Mouse (Mus musculus) neural tube, embryonic 13.5 days (tissue): Measurements from ENCODE around the gene Gm20388. TPM values are rescaled to one million over a fixed set of nuclear protein-coding genes. Genes with fewer than 3 reads are reported as not detected.

ENCODE experiments used
- ATAC-seq: fragments of 200-750 bp; cut with Nextera tagmentation; 2 replicates; pipeline ENCODE4 v1.8.0; 2017; ENCODE audit warnings: low read depth, mild to moderate bottlenecking, moderate TSS enrichment, moderate library complexity
- H3K27ac ChIP-seq: fragments of 300-500 bp; sonication (generic); replicated peaks from 2 replicates; pipeline ENCODE4 v1.5.1; 2015; ENCODE audit warnings: moderate library complexity, mild to moderate bottlenecking, inconsistent platforms
- H3K27me3 ChIP-seq: fragments of 300-500 bp; sonication (generic); 2 replicates; pipeline ENCODE4 v1.6.1; 2015; ENCODE audit warnings: mild to moderate bottlenecking, inconsistent platforms
- H3K36me3 ChIP-seq: fragments of 300-500 bp; sonication (generic); 2 replicates; pipeline ENCODE4 v1.6.1; 2015; ENCODE audit warnings: mild to moderate bottlenecking, inconsistent platforms
- H3K4me1 ChIP-seq: fragments of 300-500 bp; sonication (generic); replicated peaks from 2 replicates; pipeline ENCODE4 v1.6.1; 2015; ENCODE audit warnings: inconsistent platforms
- H3K4me2 ChIP-seq: fragments of 300-500 bp; sonication (generic); 2 replicates; pipeline ENCODE4 v1.6.1; 2015; ENCODE audit warnings: inconsistent platforms, mild to moderate bottlenecking, moderate library complexity
- H3K4me3 ChIP-seq: fragments of 300-500 bp; sonication (generic); 2 replicates; pipeline ENCODE4 v1.5.1; 2015; ENCODE audit warnings: mild to moderate bottlenecking, inconsistent platforms
- H3K9ac ChIP-seq: fragments of 300-500 bp; sonication (generic); 2 replicates; pipeline ENCODE4 v1.6.1; 2015; ENCODE audit warnings: moderate library complexity, mild to moderate bottlenecking, inconsistent platforms
- H3K9me3 ChIP-seq: fragments of 300-500 bp; sonication (generic); 2 replicates; pipeline ENCODE4 v1.6.1; 2016; ENCODE audit warnings: inconsistent platforms
- WGBS: fragments of 180-500 bp; shearing (Covaris S2); methylation state at CpG from one replicate; pipeline ENCODE4 v1.1.7; 2015; 5-methylcytosine and 5-hydroxymethylcytosine counted together
- polyA plus RNA-seq: library from polyadenylated mRNA; unstranded; fragments of >200 nt; fragmentation: Nextera tagmentation; extraction: Ambion mirVana; gene quantifications from 2 replicates; pipeline ENCODE4 v1.2.1, GENCODE M21; 2015

Gene Gm20388
- polyA plus RNA-seq, 1 experiment from 2014 or later, result 0.27 TPM

- 0 out of 2 replicates have a peak, but pooled peaks cover 4% of the 10 kb centered on the region for H3K36me3 ChIP-seq
- no peak for ATAC-seq
- H3K4me1 ChIP-seq, result 0 out of 2 replicates have a peak, but pooled peaks cover 10% of the 10 kb centered on the region
- H3K4me2 ChIP-seq, result no peak overlapping the region
- no peaks in the 10 kb centered on the region for H3K27me3 ChIP-seq
- H3K4me3 ChIP-seq, result no peak overlapping the region
- H3K9ac ChIP-seq, result no peak overlapping the region
- no peaks in the 10 kb centered on the region for H3K9me3 ChIP-seq
- WGBS, result 87% methylated on average over 10 of the region's 10 CpGs
- no peak overlapping the region for H3K27ac ChIP-seq
These were observed 1830.1 kb downstream of the Gm20388 start for GRCm38 (mm10) chr8:121740721-121741120.

- 78% methylated on average over 9 of the region's 9 CpGs for WGBS
- H3K4me2 ChIP-seq, result no peak overlapping the region
- H3K4me1 ChIP-seq, result no peaks in the 10 kb centered on the region
- H3K27ac ChIP-seq, result no peak overlapping the region
- ATAC-seq, result no peak
- no peak overlapping the region for H3K4me3 ChIP-seq
- no peak overlapping the region for H3K9ac ChIP-seq
- H3K9me3 ChIP-seq, result no peaks in the 10 kb centered on the region
- peaks cover 11% of the 10 kb centered on the region; the same call in 1 of the 2 replicates for H3K27me3 ChIP-seq
- H3K36me3 ChIP-seq, result peaks cover 18% of the 10 kb centered on the region; the same call in 1 of the 2 replicates
These were observed 1838.9 kb downstream of the Gm20388 start for GRCm38 (mm10) chr8:121749501-121749900.

GRCm38 (mm10) chr8:121750512-121750911 lies 1839.9 kb downstream of the Gm20388 start:
- Histone ChIP-seq H3K27ac (no peak overlapping the region), H3K9me3 (no peaks in the 10 kb centered on the region), H3K4me3 (no peak overlapping the region), H3K9ac (no peak overlapping the region), H3K27me3 (peaks cover 11% of the 10 kb centered on the region; the same call in 1 of the 2 replicates), H3K4me1 (no peaks in the 10 kb centered on the region), H3K36me3 (peaks cover 18% of the 10 kb centered on the region; the same call in 1 of the 2 replicates), H3K4me2 (no peak overlapping the region)
- ATAC-seq, result no peak
- 33% methylated on average over 3 of the region's 3 CpGs for WGBS

GRCm38 (mm10) chr8:121751407-121751806 lies 1840.8 kb downstream of the Gm20388 start:
- Histone ChIP-seq H3K9ac (no peak overlapping the region), H3K27ac (no peak overlapping the region), H3K9me3 (no peaks in the 10 kb centered on the region), H3K4me1 (no peaks in the 10 kb centered on the region), H3K4me3 (no peak overlapping the region), H3K27me3 (peaks cover 11% of the 10 kb centered on the region; the same call in 1 of the 2 replicates), H3K36me3 (peaks cover 18% of the 10 kb centered on the region; the same call in 1 of the 2 replicates), H3K4me2 (no peak overlapping the region)
- WGBS, result 24% methylated on average over 3 of the region's 3 CpGs
- no peak for ATAC-seq

- H3K4me1 ChIP-seq, result peaks cover 14% of the 10 kb centered on the region
- H3K27ac ChIP-seq, result no peak overlapping the region
- no peak overlapping the region for H3K4me2 ChIP-seq
- no peak for ATAC-seq
- no peak overlapping the region for H3K9ac ChIP-seq
- no peaks in the 10 kb centered on the region for H3K9me3 ChIP-seq
- H3K27me3 ChIP-seq, result no peaks in the 10 kb centered on the region
- 77% methylated on average over 12 of the region's 12 CpGs for WGBS
- no peak overlapping the region for H3K4me3 ChIP-seq
- H3K36me3 ChIP-seq, result 0 out of 2 replicates have a peak, but pooled peaks cover 13% of the 10 kb centered on the region
These were observed 1847.8 kb downstream of the Gm20388 start for GRCm38 (mm10) chr8:121758470-121758869.

- WGBS, result 82% methylated on average over 7 of the region's 7 CpGs
- H3K36me3 ChIP-seq, result 0 out of 2 replicates have a peak, but pooled peaks cover 6% of the 10 kb centered on the region
These were observed 1849.8 kb downstream of the Gm20388 start for GRCm38 (mm10) chr8:121760484-121760883.

GRCm38 (mm10) chr8:121761480-121761879 lies 1850.8 kb downstream of the Gm20388 start:
- H3K4me1 ChIP-seq, result peaks cover 18% of the 10 kb centered on the region
- WGBS, result 36% methylated on average over 10 of the region's 10 CpGs
- 0 out of 2 replicates have a peak, but pooled peaks cover 6% of the 10 kb centered on the region for H3K36me3 ChIP-seq
- H3K4me2 ChIP-seq, result no peak overlapping the region
- no peak overlapping the region for H3K27ac ChIP-seq
- ATAC-seq, result no peak
- no peak overlapping the region for H3K4me3 ChIP-seq
- H3K9ac ChIP-seq, result no peak overlapping the region
- H3K9me3 ChIP-seq, result no peaks in the 10 kb centered on the region
- no peaks in the 10 kb centered on the region for H3K27me3 ChIP-seq

More at GRCm38 (mm10) chr8:121760484-121760883, 1849.8 kb downstream of the Gm20388 start:
- no peak overlapping the region for H3K4me2 ChIP-seq
- no peaks in the 10 kb centered on the region for H3K9me3 ChIP-seq
- peaks cover 18% of the 10 kb centered on the region for H3K4me1 ChIP-seq
- ATAC-seq, result no peak
- H3K27ac ChIP-seq, result no peak overlapping the region
- no peaks in the 10 kb centered on the region for H3K27me3 ChIP-seq
- H3K4me3 ChIP-seq, result no peak overlapping the region
- H3K9ac ChIP-seq, result no peak overlapping the region

- Histone ChIP-seq H3K9ac (no peak overlapping the region), H3K9me3 (no peaks in the 10 kb centered on the region), H3K4me3 (no peak overlapping the region), H3K27ac (peak overlapping the region; percentile 64), H3K4me2 (no peak overlapping the region), H3K27me3 (no peaks in the 10 kb centered on the region), H3K4me1 (peaks cover 18% of the 10 kb centered on the region), H3K36me3 (no peaks in the 10 kb centered on the region)
- 44% methylated on average over 7 of the region's 7 CpGs for WGBS
- peak; percentile 64; the same call in 1 of the 2 replicates for ATAC-seq
These were observed 1852.5 kb downstream of the Gm20388 start for GRCm38 (mm10) chr8:121762999-121763699.

GRCm38 (mm10) chr8:121763700-121764013 lies 1853.0 kb downstream of the Gm20388 start:
- H3K9me3 ChIP-seq, result no peaks in the 10 kb centered on the region
- no peak for ATAC-seq
- peak overlapping the region; percentile 61; the same call in 1 of the 2 replicates for H3K27ac ChIP-seq
- no peak overlapping the region for H3K9ac ChIP-seq
- no peak overlapping the region for H3K4me3 ChIP-seq
- WGBS, result 59% methylated on average over 9 of the region's 9 CpGs
- no peaks in the 10 kb centered on the region for H3K27me3 ChIP-seq
- H3K36me3 ChIP-seq, result no peaks in the 10 kb centered on the region
- H3K4me2 ChIP-seq, result no peak overlapping the region
- peaks cover 18% of the 10 kb centered on the region for H3K4me1 ChIP-seq

- Histone ChIP-seq H3K36me3 (no peaks in the 10 kb centered on the region), H3K9me3 (no peaks in the 10 kb centered on the region), H3K4me1 (peaks cover 37% of the 10 kb centered on the region), H3K4me3 (no peak overlapping the region), H3K4me2 (no peak overlapping the region), H3K27me3 (no peaks in the 10 kb centered on the region), H3K27ac (no peak overlapping the region), H3K9ac (no peak overlapping the region)
- ATAC-seq, result no peak
- 77% methylated on average over 7 of the region's 7 CpGs for WGBS
These were observed 1855.0 kb downstream of the Gm20388 start for GRCm38 (mm10) chr8:121765594-121766138.

GRCm38 (mm10) chr8:121769095-121769494 lies 1858.5 kb downstream of the Gm20388 start:
- H3K27me3 ChIP-seq, result no peaks in the 10 kb centered on the region
- no peak overlapping the region for H3K4me3 ChIP-seq
- no peak overlapping the region for H3K4me2 ChIP-seq
- H3K27ac ChIP-seq, result peak overlapping the region; percentile 18; the same call in 1 of the 2 replicates
- WGBS, result 64% methylated on average over 3 of the region's 3 CpGs
- H3K36me3 ChIP-seq, result no peaks in the 10 kb centered on the region
- H3K4me1 ChIP-seq, result peaks cover 36% of the 10 kb centered on the region
- no peak overlapping the region for H3K9ac ChIP-seq
- ATAC-seq, result no peak
- H3K9me3 ChIP-seq, result no peaks in the 10 kb centered on the region

GRCm38 (mm10) chr8:121769621-121770020 lies 1859.0 kb downstream of the Gm20388 start:
- no peak overlapping the region for H3K9ac ChIP-seq
- H3K4me1 ChIP-seq, result peaks cover 36% of the 10 kb centered on the region
- WGBS, result 95% methylated on average over 2 of the region's 2 CpGs
- no peaks in the 10 kb centered on the region for H3K27me3 ChIP-seq
- H3K9me3 ChIP-seq, result no peaks in the 10 kb centered on the region
- ATAC-seq, result no peak
- H3K4me2 ChIP-seq, result no peak overlapping the region
- H3K4me3 ChIP-seq, result no peak overlapping the region
- H3K27ac ChIP-seq, result no peak overlapping the region
- no peaks in the 10 kb centered on the region for H3K36me3 ChIP-seq
